Mouse (Mus musculus) Patski (cell line): ENCODE data around the gene Dck. TPM values are rescaled to one million over a fixed set of nuclear protein-coding genes. Genes with fewer than 3 reads are reported as not detected.

Experiments used
- ATAC-seq: fragments of 100-300 bp; one replicate; pipeline ENCODE4 v1.8.0; 2021
- CTCF ChIA-PET: fragments of 350-600 bp; sonication (Branson Sonifier 250); formaldehyde crosslinking; loops from one replicate; lab custom pipeline; 2022; ENCODE audit warnings: inconsistent platforms; lab: Charles Lee
- POLR2A ChIA-PET: fragments of 350-600 bp; sonication (Branson Sonifier 250); formaldehyde crosslinking; loops from one replicate; lab custom pipeline; 2022; ENCODE audit warnings: antibody characterized with exemption, inconsistent platforms; lab: Charles Lee
- DNase-seq: peaks from one replicate; pipeline ENCODE4 v3.0.0-alpha.2; 2011; ENCODE audit warnings: low read depth, low spot score
- H3K27me3 ChIP-seq: fragments of 371-371 bp; one replicate; pipeline ENCODE4 v1.5.1; 2021
- CTCF ChIP-seq: fragments of 100-300 bp; IDR thresholded peaks from one replicate; pipeline ENCODE4 v1.5.1; 2021
- in situ Hi-C: fragments of 300-500 bp; cut with MboI; formaldehyde crosslinking; loops from 3 replicates; pipeline ENCODE4 v1.11.1; 2018; ENCODE audit warnings: low pct_unique_long_range_greater_than_20kb, mixed read lengths
- polyA plus RNA-seq: library from polyadenylated mRNA; unstranded; gene quantifications from one replicate; pipeline ENCODE4 v1.2.3, GENCODE M21; 2021

Gene Dck
- polyA plus RNA-seq, 1 experiment from 2014 or later: 15.0 TPM

GRCm38 (mm10) chr5:88814552-88814951, 49.8 kb downstream of the Dck start:
- no peak for ATAC-seq
- peaks cover 31% of the 10 kb centered on the region for H3K27me3 ChIP-seq
- ChIA-PET POLR2A (no interaction called here), CTCF (interaction anchor here (0.8 to 1.1 kb wide), 2 partner anchors 23 to 399 kb away, joined by 3 read pairs; no protein-coding TSS in a partner anchor)
- in situ Hi-C loops: no loop called here
- DNase-seq: no peak
- TF ChIP-seq CTCF: no peak

- DNase-seq (no peak), ATAC-seq (no peak)
- in situ Hi-C loops: no loop called here
- TF ChIP-seq CTCF: no peak
- ChIA-PET POLR2A (no interaction called here), CTCF (no interaction called here)
- peaks cover 35% of the 10 kb centered on the region for H3K27me3 ChIP-seq
Observed at GRCm38 (mm10) chr5:88821542-88821941, 56.7 kb downstream of the Dck start.

- H3K27me3 ChIP-seq: peaks cover 50% of the 10 kb centered on the region
- TF ChIP-seq CTCF: no peak
- POLR2A ChIA-PET: no interaction called here
- DNase-seq (no peak), ATAC-seq (no peak)
- in situ Hi-C loops: no loop called here
- CTCF ChIA-PET: no interaction called here
Observed at GRCm38 (mm10) chr5:88824838-88825237, 60.0 kb downstream of the Dck start.

GRCm38 (mm10) chr5:88829835-88830571, 65.2 kb downstream of the Dck start:
- no peak for TF ChIP-seq CTCF
- in situ Hi-C loops: no loop called here
- ChIA-PET CTCF (interaction anchor here (0.8 to 1.2 kb wide), 3 partner anchors 10 to 32 kb away, joined by 3 to 4 read pairs (median 4); no protein-coding TSS in a partner anchor), POLR2A (no interaction called here)
- ATAC-seq (no peak), DNase-seq (no peak)
- H3K27me3 ChIP-seq: peaks cover 34% of the 10 kb centered on the region

GRCm38 (mm10) chr5:88830880-88831279, 66.1 kb downstream of the Dck start:
- ChIA-PET CTCF (interaction anchor here (0.8 to 1.2 kb wide), 3 partner anchors 12 to 141 kb away, joined by 3 to 4 read pairs (median 3); no protein-coding TSS in a partner anchor), POLR2A (no interaction called here)
- no peak for ATAC-seq
- no peak for TF ChIP-seq CTCF
- peaks cover 29% of the 10 kb centered on the region for H3K27me3 ChIP-seq
- in situ Hi-C loops: no loop called here
- DNase-seq: no peak

- ATAC-seq (no peak), DNase-seq (no peak)
- ChIA-PET POLR2A (no interaction called here), CTCF (no interaction called here)
- no peak for TF ChIP-seq CTCF
- peaks cover 22% of the 10 kb centered on the region for H3K27me3 ChIP-seq
- in situ Hi-C loops: no loop called here
Observed at GRCm38 (mm10) chr5:88831935-88832334, 67.1 kb downstream of the Dck start.

Other genes starting within 250 kb of the Dck start
- gene Jchain, start 237.1 kb upstream of the Dck start, polyA plus RNA-seq: 0.23 TPM
- 78.9 TPM for gene Utp3, start 210.5 kb upstream of the Dck start, polyA plus RNA-seq
- gene Rufy3, start 200.0 kb upstream of the Dck start, polyA plus RNA-seq: 17.4 TPM
- 127 TPM for gene Grsf1, start 88.8 kb upstream of the Dck start, polyA plus RNA-seq
- gene Mob1b, start 44.1 kb upstream of the Dck start, polyA plus RNA-seq: 23.9 TPM
- 6.8 TPM for gene Slc4a4, start 121.8 kb downstream of the Dck start, polyA plus RNA-seq